Mouse (Mus musculus) MEL (cell line): Measurements from ENCODE around the gene Ebi3.

Experiments
- CTCF ChIP-seq, 3 experiments: IDR thresholded peaks in 2 of 3; conservative IDR thresholded peaks in 1 of 3; 2 replicates each; pipeline ENCODE4 v1.5.1; 2011 to 2012; ENCODE audit warnings: low read length in 3 of 3, low read depth in 2 of 3, mild to moderate bottlenecking in 2 of 3, improper control_type of control experiment in 1 of 3, inconsistent platforms in 1 of 3, mixed read lengths in 1 of 3, moderate library complexity in 1 of 3; ENCODE audit not compliant: control insufficient read depth in 1 of 3, insufficient read depth in 1 of 3, poor library complexity in 1 of 3, severe bottlenecking in 1 of 3
- E2F4 ChIP-seq: IDR thresholded peaks from 2 replicates; pipeline ENCODE4 v1.6.1; 2011; ENCODE audit warnings: low read depth, low read length, improper control_type of control experiment, borderline replicate concordance
- ELF1 ChIP-seq: IDR thresholded peaks from 2 replicates; pipeline ENCODE4 v1.6.1; 2014; ENCODE audit warnings: low read depth, mild to moderate bottlenecking, inconsistent platforms, low read length, improper control_type of control experiment, moderate library complexity
- MAFK ChIP-seq: IDR thresholded peaks from 2 replicates; pipeline ENCODE4 v1.6.1; 2011; ENCODE audit warnings: low read depth, mild to moderate bottlenecking, low read length, improper control_type of control experiment, borderline replicate concordance
- MAX ChIP-seq: IDR thresholded peaks from 2 replicates; pipeline ENCODE4 v1.6.1; 2011; ENCODE audit warnings: low read length, improper control_type of control experiment
- MAZ ChIP-seq: IDR thresholded peaks from 2 replicates; pipeline ENCODE4 v1.6.1; 2012; ENCODE audit warnings: low read depth, mild to moderate bottlenecking, inconsistent platforms, low read length, improper control_type of control experiment
- MXI1 ChIP-seq: IDR thresholded peaks from 2 replicates; pipeline ENCODE4 v1.6.1; 2011; ENCODE audit warnings: mild to moderate bottlenecking, low read depth, low read length, improper control_type of control experiment
- POLR2A ChIP-seq, 2 experiments: IDR thresholded peaks; 2 replicates each; pipeline ENCODE4 v1.6.1; 2011 to 2012; ENCODE audit warnings: low read length in 2 of 2, mild to moderate bottlenecking in 2 of 2, control low read depth in 1 of 2, improper control_type of control experiment in 1 of 2, low read depth in 1 of 2, moderate library complexity in 1 of 2; ENCODE audit not compliant: control insufficient read depth in 1 of 2, insufficient read depth in 1 of 2, poor library complexity in 1 of 2
- POLR2AphosphoS2 ChIP-seq: IDR thresholded peaks from 2 replicates; pipeline ENCODE4 v1.6.1; 2011; ENCODE audit warnings: low read length, improper control_type of control experiment
- TAL1 ChIP-seq: IDR thresholded peaks from 2 replicates; pipeline ENCODE4 v1.6.1; 2012; ENCODE audit warnings: mild to moderate bottlenecking, inconsistent platforms, low read length, moderate library complexity, mixed read lengths
- TBP ChIP-seq: IDR thresholded peaks from 2 replicates; pipeline ENCODE4 v1.8.0; 2011; ENCODE audit warnings: low read depth, low read length, improper control_type of control experiment
- USF1 ChIP-seq: IDR thresholded peaks from 2 replicates; pipeline ENCODE4 v1.6.1; 2014; ENCODE audit warnings: low read depth, mild to moderate bottlenecking, inconsistent platforms, low read length, improper control_type of control experiment, moderate library complexity
- ZNF384 ChIP-seq: IDR thresholded peaks from 2 replicates; pipeline ENCODE4 v1.6.1; 2012; ENCODE audit warnings: low read depth, mild to moderate bottlenecking, inconsistent platforms, low read length, improper control_type of control experiment

GRCm38 (mm10) chr17:55990278-55990898, 37.9 kb downstream of the Ebi3 start:
- TF ChIP-seq TBP, result no peak
- no peak for TF ChIP-seq POLR2A (IDR thresholded peaks at IDR 0.05; ENCODE audit: control insufficient read depth in 1 of 2, insufficient read depth in 1 of 2, low read depth in 1 of 2, low read length in 2 of 2, poor library complexity in 1 of 2)
- TF ChIP-seq CTCF (IDR thresholded peaks at IDR 0.05 in 2 of 3, conservative IDR thresholded peaks at IDR 0.05 in 1 of 3; ENCODE audit: control insufficient read depth in 1 of 3, insufficient read depth in 1 of 3, low read depth in 2 of 3, low read length in 3 of 3, poor library complexity in 1 of 3, severe bottlenecking in 1 of 3), result no peak
- TF ChIP-seq USF1, result no peak
- no peak for TF ChIP-seq POLR2AphosphoS2
- TF ChIP-seq TAL1, result no peak
- no peak for TF ChIP-seq MAZ
- TF ChIP-seq MAFK, result no peak
- no peak for TF ChIP-seq ELF1
- no peak for TF ChIP-seq MXI1
- no peak for TF ChIP-seq E2F4
- no peak for TF ChIP-seq ZNF384
- no peak for TF ChIP-seq MAX
